Mouse (Mus musculus): ENCODE results near the gene Tex38.

GRCm38 (mm10) chr4:115732223-115732818 is 48.5 kb downstream of the Tex38 start:
- TF ChIP-seq CTCF (IDR thresholded peaks at IDR 0.05; ENCODE audit: low read depth, low read length) (no peak), POLR2A (IDR thresholded peaks at IDR 0.05; ENCODE audit: borderline replicate concordance, low read depth, low read length) (no peak)
